ENCODE assay signal across 8 mouse cellular contexts in the genomic region with DNA sequence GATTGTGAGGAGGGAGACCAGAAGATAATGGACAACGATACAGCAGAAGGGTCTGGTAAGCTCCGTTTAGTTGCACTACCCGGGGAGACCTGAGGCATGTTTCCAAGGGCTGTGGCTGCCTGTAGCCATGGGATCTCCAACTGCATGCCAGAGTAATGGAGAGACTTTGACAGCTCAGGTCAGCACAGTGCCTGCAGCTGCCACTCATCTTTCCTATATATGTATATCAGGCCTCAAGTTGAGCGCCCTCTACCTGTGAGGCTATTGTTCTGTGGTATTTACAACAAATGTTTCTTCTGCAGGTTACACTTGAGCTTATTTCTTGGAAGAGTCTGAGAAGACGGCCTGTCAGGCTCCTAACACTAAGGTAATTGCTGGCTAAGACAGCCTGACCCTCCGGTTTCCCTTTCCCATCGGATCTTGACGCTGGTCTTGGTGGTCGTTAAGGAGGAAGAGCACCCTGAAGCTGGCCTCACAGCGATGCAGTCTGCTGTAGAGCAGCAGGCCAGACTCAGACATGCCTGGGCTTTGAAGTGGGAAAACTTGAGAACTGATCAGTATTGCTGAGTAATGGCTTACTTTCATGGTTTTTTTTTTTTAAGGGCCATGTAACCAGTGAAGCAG. TPM values are rescaled to one million over a fixed set of nuclear protein-coding genes. Genes with fewer than 3 reads are reported as not detected.
A peak's percentile ranks its signal among the peaks of the same experiment; 100 is the strongest.
DNase-seq lines count a peak whose midpoint lies in the region; ATAC-seq lines count a peak whose summit lies in the region.

No protein-coding gene starts in this region.

- H3K9me3 ChIP-seq in forebrain, embryonic 16.5 days (ENCODE audit: control insufficient read depth, low read length) = no peaks in the 10 kb centered on the region
- no peaks in the 10 kb centered on the region for H3K9me3 ChIP-seq in intestine, embryonic 14.5 days (ENCODE audit: control insufficient read depth, low read length)
- no peaks in the 10 kb centered on the region for H3K9me3 ChIP-seq in midbrain, embryonic 16.5 days (replicated peaks; ENCODE audit: control insufficient read depth, low read length, poor library complexity, severe bottlenecking)

- WGBS in forebrain, embryonic 16.5 days = 27% methylated on average over 10 of the region's 10 CpGs
- 30% methylated on average over 10 of the region's 10 CpGs for WGBS in intestine, embryonic 14.5 days
- WGBS in midbrain, embryonic 16.5 days = 33% methylated on average over 10 of the region's 10 CpGs

- peak overlapping the region; percentile 82 for H3K9ac ChIP-seq in forebrain, embryonic 16.5 days (replicated peaks; ENCODE audit: low read depth, low read length)
- H3K9ac ChIP-seq in intestine, embryonic 14.5 days (ENCODE audit: low read length) = peak overlapping the region; percentile 96
- peak overlapping the region; percentile 81 for H3K9ac ChIP-seq in midbrain, embryonic 16.5 days (ENCODE audit: low read depth, low read length)

- peaks cover 21% of the 10 kb centered on the region for H3K36me3 ChIP-seq in forebrain, embryonic 16.5 days (ENCODE audit: control insufficient read depth, insufficient read depth)
- peaks cover 45% of the 10 kb centered on the region for H3K36me3 ChIP-seq in intestine, embryonic 14.5 days (ENCODE audit: control insufficient read depth, insufficient read depth, low read length)
- H3K36me3 ChIP-seq in midbrain, embryonic 16.5 days (ENCODE audit: control insufficient read depth, insufficient read depth, low read length) = peaks cover 13% of the 10 kb centered on the region

- peak overlapping the region; percentile 83 for H3K4me2 ChIP-seq in forebrain, embryonic 16.5 days (ENCODE audit: low read length)
- peak overlapping the region; percentile 91 for H3K4me2 ChIP-seq in intestine, embryonic 14.5 days (ENCODE audit: low read length)
- peak overlapping the region; percentile 75 for H3K4me2 ChIP-seq in midbrain, embryonic 16.5 days (ENCODE audit: low read length)

- no peak for ATAC-seq in forebrain, embryonic 16.5 days
- ATAC-seq in intestine, embryonic 14.5 days (replicated peaks; ENCODE audit: low FRiP score, low TSS enrichment, low read depth) = no peak; the same call in 1 of the 2 replicates
- peak; percentile 52; the same call in 1 of the 2 replicates for ATAC-seq in midbrain, embryonic 16.5 days

- peak overlapping the region; percentile 69 for H3K4me3 ChIP-seq in forebrain, embryonic 16.5 days (replicated peaks; ENCODE audit: low read length)
- H3K4me3 ChIP-seq in intestine, embryonic 14.5 days (ENCODE audit: low read depth, low read length) = peak overlapping the region; percentile 87
- H3K4me3 ChIP-seq in midbrain, embryonic 16.5 days (ENCODE audit: low read depth, low read length) = peak overlapping the region; percentile 55

- no peaks in the 10 kb centered on the region for H3K27me3 ChIP-seq in forebrain, embryonic 16.5 days (replicated peaks; ENCODE audit: control insufficient read depth, insufficient read depth, low read length)
- no peaks in the 10 kb centered on the region for H3K27me3 ChIP-seq in intestine, embryonic 14.5 days (replicated peaks; ENCODE audit: control insufficient read depth, insufficient read depth, low read length)
- no peaks in the 10 kb centered on the region for H3K27me3 ChIP-seq in midbrain, embryonic 16.5 days (ENCODE audit: control insufficient read depth, insufficient read depth, low read depth, low read length)

- DNase-seq in layer of hippocampus, adult 11-12 months (ENCODE audit: low spot score) = peak; percentile 58
- DNase-seq in layer of hippocampus, adult 9-10 months (ENCODE audit: low spot score) = no peak
- DNase-seq in cerebellum, adult 18-20 months = peak; percentile 28 to 39
- DNase-seq in intestine, embryonic 14.5 days (ENCODE audit: low spot score) = no peak
- DNase-seq in liver = peak; percentile 64
- peak; percentile 33 for DNase-seq in telencephalon, adult 2 months (ENCODE audit: low read depth, low spot score)

- H3K27ac ChIP-seq in forebrain, embryonic 16.5 days (ENCODE audit: low read length) = peak overlapping the region; percentile 91
- 0 out of 2 replicates have a peak overlapping the region, but pooled peaks have one; percentile 88 for H3K27ac ChIP-seq in intestine, embryonic 14.5 days (ENCODE audit: low read depth)
- peak overlapping the region; percentile 90 for H3K27ac ChIP-seq in midbrain, embryonic 16.5 days (ENCODE audit: low read length)

- peaks cover 11% of the 10 kb centered on the region for H3K4me1 ChIP-seq in forebrain, embryonic 16.5 days (replicated peaks; ENCODE audit: control insufficient read depth, insufficient read depth, low read length)
- peaks cover 8% of the 10 kb centered on the region; the same call in 1 of the 2 replicates for H3K4me1 ChIP-seq in intestine, embryonic 14.5 days (replicated peaks; ENCODE audit: control insufficient read depth, insufficient read depth, low read length)
- peaks cover 10% of the 10 kb centered on the region for H3K4me1 ChIP-seq in midbrain, embryonic 16.5 days (ENCODE audit: control insufficient read depth, insufficient read depth, low read length)

RNA-seq across cellular contexts. Expression of a gene that starts 6.8 kb away (rescaled TPM):
- 0.80 and 1.4 TPM in 2 replicates for polyA plus RNA-seq in forebrain, embryonic 16.5 days (2015; fragmentation: Nextera tagmentation; extraction: Ambion mirVana)
- polyA plus RNA-seq in intestine, embryonic 14.5 days (2014; fragmentation: Nextera tagmentation; extraction: Ambion mirVana) = 1.6 and 1.7 TPM in 2 replicates
- polyA plus RNA-seq in midbrain, embryonic 16.5 days (2015; fragmentation: Nextera tagmentation; extraction: Ambion mirVana) = 2.1 and 2.9 TPM in 2 replicates

RNA-seq across cellular contexts. Expression of a gene that starts 19.4 kb away (rescaled TPM):
- 81.9 and 86.4 TPM in 2 replicates for polyA plus RNA-seq in forebrain, embryonic 16.5 days (2015; fragmentation: Nextera tagmentation; extraction: Ambion mirVana)
- 72.8 and 75.4 TPM in 2 replicates for polyA plus RNA-seq in intestine, embryonic 14.5 days (2014; fragmentation: Nextera tagmentation; extraction: Ambion mirVana)
- 76.3 and 76.6 TPM in 2 replicates for polyA plus RNA-seq in midbrain, embryonic 16.5 days (2015; fragmentation: Nextera tagmentation; extraction: Ambion mirVana)

RNA-seq across cellular contexts. Expression of a gene that starts 35.8 kb away (rescaled TPM):
- 43.5 and 43.8 TPM in 2 replicates for polyA plus RNA-seq in forebrain, embryonic 16.5 days (2015; fragmentation: Nextera tagmentation; extraction: Ambion mirVana)
- polyA plus RNA-seq in intestine, embryonic 14.5 days (2014; fragmentation: Nextera tagmentation; extraction: Ambion mirVana) = 36.8 and 43.6 TPM in 2 replicates
- polyA plus RNA-seq in midbrain, embryonic 16.5 days (2015; fragmentation: Nextera tagmentation; extraction: Ambion mirVana) = 42.8 and 45.2 TPM in 2 replicates

RNA-seq across cellular contexts. Expression of a gene that starts 43.4 kb away (rescaled TPM):
- polyA plus RNA-seq in forebrain, embryonic 16.5 days (2015; fragmentation: Nextera tagmentation; extraction: Ambion mirVana) = 51.3 and 52.3 TPM in 2 replicates
- polyA plus RNA-seq in intestine, embryonic 14.5 days (2014; fragmentation: Nextera tagmentation; extraction: Ambion mirVana) = 65.7 and 66.6 TPM in 2 replicates
- 29.8 and 30.8 TPM in 2 replicates for polyA plus RNA-seq in midbrain, embryonic 16.5 days (2015; fragmentation: Nextera tagmentation; extraction: Ambion mirVana)

RNA-seq across cellular contexts. Expression of a gene that starts 48.6 kb away (rescaled TPM):
- 44.3 and 55.3 TPM in 2 replicates for polyA plus RNA-seq in forebrain, embryonic 16.5 days (2015; fragmentation: Nextera tagmentation; extraction: Ambion mirVana)
- 31.6 and 36.0 TPM in 2 replicates for polyA plus RNA-seq in intestine, embryonic 14.5 days (2014; fragmentation: Nextera tagmentation; extraction: Ambion mirVana)
- 40.0 and 41.1 TPM in 2 replicates for polyA plus RNA-seq in midbrain, embryonic 16.5 days (2015; fragmentation: Nextera tagmentation; extraction: Ambion mirVana)

Comparison
In these comparisons a context has a peak if more than half of its experiments do, and no peak if none do; other contexts are left out.
1. DNase-seq: peak in layer of hippocampus, adult 11-12 months (single experiment), cerebellum, adult 18-20 months (2 of 2), liver (single experiment) and telencephalon, adult 2 months (single experiment); none in layer of hippocampus, adult 9-10 months (single experiment) and intestine, embryonic 14.5 days (single experiment).
2. Peak in every context shown above with its lines, with median percentiles within 50 percentile points of each other: H3K27ac ChIP-seq, H3K4me2 ChIP-seq, H3K4me3 ChIP-seq and H3K9ac ChIP-seq.